10 mouse cellular contexts compared by ENCODE assay signal in genomic region chr7:116099952-116100528, GRCm38 (mm10). TPM values are rescaled to one million over a fixed set of nuclear protein-coding genes. Genes with fewer than 3 reads are reported as not detected.
DNase-seq lines count a peak whose midpoint lies in the region; ATAC-seq lines count a peak whose summit lies in the region.
"Had no signal": no experiment of that assay in that cellular context is flagged by ENCODE, and none has a peak within 500 bp of the region (broad histone marks: within the 10 kb centered on the region; RNA-seq: fewer than 3 reads in every experiment).

No protein-coding gene starts in this region.

- H3K4me3 ChIP-seq in megakaryocyte, embryonic 14.5 days (replicated peaks), result peak overlapping the region; percentile 79
- H3K4me3 ChIP-seq in heart, embryonic 12.5 days, result no peak overlapping the region
- H3K4me3 ChIP-seq in stomach, embryonic 16.5 days (replicated peaks; ENCODE audit: low read length), result no peak overlapping the region
- no peak overlapping the region for H3K4me3 ChIP-seq in forebrain, embryonic 16.5 days (replicated peaks; ENCODE audit: low read length)
- H3K4me3 ChIP-seq: limb, embryonic 15.5 days had no signal

- peak overlapping the region; percentile 41; the same call in 1 of the 2 replicates for H3K4me2 ChIP-seq in heart, embryonic 12.5 days
- H3K4me2 ChIP-seq in stomach, embryonic 16.5 days (ENCODE audit: low read depth, low read length), result no peak overlapping the region
- H3K4me2 ChIP-seq in forebrain, embryonic 16.5 days (ENCODE audit: low read length), result no peak overlapping the region
- H3K4me2 ChIP-seq: limb, embryonic 15.5 days had no signal

- peak overlapping the region; percentile 76; the same call in 1 of the 2 replicates for H3K27ac ChIP-seq in heart, embryonic 12.5 days (ENCODE audit: poor library complexity, severe bottlenecking)
- H3K27ac ChIP-seq in stomach, embryonic 16.5 days (ENCODE audit: low read length), result no peak overlapping the region
- no peak overlapping the region for H3K27ac ChIP-seq in forebrain, embryonic 16.5 days (ENCODE audit: low read length)
- H3K27ac ChIP-seq: limb, embryonic 15.5 days had no signal

- no peak for ATAC-seq in megakaryocyte, adult 5-6 weeks (ENCODE audit: poor library complexity, severe bottlenecking)
- ATAC-seq in heart, embryonic 12.5 days (ENCODE audit: insufficient number of reproducible peaks, low FRiP score), result peak; percentile 57
- ATAC-seq in stomach, embryonic 16.5 days (ENCODE audit: insufficient read depth, low FRiP score), result peak; percentile 40; the same call in 1 of the 2 replicates
- ATAC-seq in forebrain, embryonic 16.5 days, result no peak

- H3K9me3 ChIP-seq in megakaryocyte, embryonic 14.5 days, result no peaks in the 10 kb centered on the region
- H3K9me3 ChIP-seq in heart, embryonic 12.5 days (replicated peaks), result no peaks in the 10 kb centered on the region
- no peaks in the 10 kb centered on the region for H3K9me3 ChIP-seq in stomach, embryonic 16.5 days (replicated peaks; ENCODE audit: control insufficient read depth, low read length)
- no peaks in the 10 kb centered on the region for H3K9me3 ChIP-seq in forebrain, embryonic 16.5 days (ENCODE audit: control insufficient read depth, low read length)
- H3K9me3 ChIP-seq: limb, embryonic 15.5 days had no signal

- H3K9ac ChIP-seq in heart, embryonic 12.5 days, result no peak overlapping the region
- H3K9ac ChIP-seq in stomach, embryonic 16.5 days (ENCODE audit: low read length), result no peak overlapping the region
- no peak overlapping the region for H3K9ac ChIP-seq in forebrain, embryonic 16.5 days (replicated peaks; ENCODE audit: low read depth, low read length)
- H3K9ac ChIP-seq: limb, embryonic 15.5 days had no signal

- peak; percentile 29 for DNase-seq in adrenal gland, postnatal 25 days
- no peak for DNase-seq in right cerebral cortex, adult 2 months (ENCODE audit: low spot score in 2 of 2)
- DNase-seq: layer of hippocampus, postnatal 36 days; thymus, adult 2 months had no signal

- no peaks in the 10 kb centered on the region for H3K27me3 ChIP-seq in megakaryocyte, embryonic 14.5 days (replicated peaks)
- H3K27me3 ChIP-seq in heart, embryonic 12.5 days (replicated peaks), result no peaks in the 10 kb centered on the region
- no peaks in the 10 kb centered on the region for H3K27me3 ChIP-seq in stomach, embryonic 16.5 days (ENCODE audit: control insufficient read depth, insufficient read depth, low read length)
- H3K27me3 ChIP-seq in forebrain, embryonic 16.5 days (replicated peaks; ENCODE audit: control insufficient read depth, insufficient read depth, low read length), result no peaks in the 10 kb centered on the region
- H3K27me3 ChIP-seq: limb, embryonic 15.5 days had no signal

- peaks cover 59% of the 10 kb centered on the region for H3K36me3 ChIP-seq in megakaryocyte, embryonic 14.5 days (replicated peaks; ENCODE audit: low read length)
- H3K36me3 ChIP-seq in heart, embryonic 12.5 days, result peaks cover 27% of the 10 kb centered on the region
- H3K36me3 ChIP-seq in stomach, embryonic 16.5 days (ENCODE audit: control insufficient read depth, insufficient read depth, low read length), result peaks cover 12% of the 10 kb centered on the region
- peaks cover 20% of the 10 kb centered on the region for H3K36me3 ChIP-seq in forebrain, embryonic 16.5 days (ENCODE audit: control insufficient read depth, insufficient read depth)

- WGBS in heart, embryonic 12.5 days, result 27% methylated on average over 7 of the region's 7 CpGs
- WGBS in stomach, embryonic 16.5 days, result 77% methylated on average over 7 of the region's 7 CpGs
- 93% methylated on average over 7 of the region's 7 CpGs for WGBS in forebrain, embryonic 16.5 days

- peaks cover 47% of the 10 kb centered on the region for H3K4me1 ChIP-seq in megakaryocyte, embryonic 14.5 days
- H3K4me1 ChIP-seq in heart, embryonic 12.5 days (replicated peaks), result peaks cover 14% of the 10 kb centered on the region
- H3K4me1 ChIP-seq in stomach, embryonic 16.5 days (ENCODE audit: control insufficient read depth, insufficient read depth, low read length), result 0 out of 2 replicates have a peak, but pooled peaks cover 2% of the 10 kb centered on the region
- H3K4me1 ChIP-seq in forebrain, embryonic 16.5 days (replicated peaks; ENCODE audit: control insufficient read depth, insufficient read depth, low read length), result peaks cover 8% of the 10 kb centered on the region

RNA-seq across cellular contexts. Expression of gene Gm4353, which starts 15.6 kb away (rescaled TPM):
- 0.82 TPM in 1 of 2 replicates, not detected in the other for polyA plus RNA-seq in megakaryocyte, embryonic 14.5 days (2012; ENCODE audit: insufficient read depth, low replicate concordance)
- 0.22 and 0.23 TPM in 2 replicates for total RNA-seq in megakaryocyte, adult 5-6 weeks (2015)
- 0.66 and 0.81 TPM in 2 replicates for total RNA-seq in megakaryocyte, adult 5-6 weeks (2017)
- total RNA-seq in adrenal gland, postnatal 25 days (2021), result 3.9 and 4.2 TPM in 2 replicates
- polyA plus RNA-seq in heart, embryonic 12.5 days (2016; fragmentation: Nextera tagmentation; extraction: Ambion mirVana), result 0.79 TPM in 1 of 2 replicates, not detected in the other
- polyA plus RNA-seq in stomach, embryonic 16.5 days (2015; fragmentation: Nextera tagmentation; extraction: Ambion mirVana), result 0.62 and 1.9 TPM in 2 replicates
- polyA plus RNA-seq in forebrain, embryonic 16.5 days (2015; fragmentation: Nextera tagmentation; extraction: Ambion mirVana), result 1.2 and 1.5 TPM in 2 replicates

Comparison
In these comparisons a context has a peak if more than half of its experiments do, and no peak if none do; other contexts are left out.
1. ATAC-seq: peak in heart, embryonic 12.5 days (single experiment) and stomach, embryonic 16.5 days (single experiment); none in megakaryocyte, adult 5-6 weeks (single experiment) and forebrain, embryonic 16.5 days (single experiment).